Mouse (Mus musculus) neural tube, embryonic 14.5 days (tissue): ENCODE results near the gene Rnf167. TPM values are rescaled to one million over a fixed set of nuclear protein-coding genes. Genes with fewer than 3 reads are reported as not detected.

ENCODE experiments used
- ATAC-seq: fragments of 200-750 bp; cut with Nextera tagmentation; 2 replicates; pipeline ENCODE4 v1.8.0; 2017; ENCODE audit warnings: low read depth, mild to moderate bottlenecking, moderate TSS enrichment, moderate library complexity
- H3K27ac ChIP-seq: fragments of 300-500 bp; sonication (generic); 2 replicates; pipeline ENCODE4 v1.5.1; 2014; ENCODE audit warnings: low read depth, mild to moderate bottlenecking, control low read depth, low read length, moderate library complexity, mixed read lengths
- H3K27me3 ChIP-seq: fragments of 300-500 bp; sonication (generic); 2 replicates; pipeline ENCODE4 v1.6.1; 2014; ENCODE audit warnings: low read length; ENCODE audit not compliant: control insufficient read depth, insufficient read depth
- H3K36me3 ChIP-seq: fragments of 300-500 bp; sonication (generic); 2 replicates; pipeline ENCODE4 v1.6.1; 2014; ENCODE audit warnings: low read length, mixed read lengths; ENCODE audit not compliant: control insufficient read depth, insufficient read depth
- H3K4me1 ChIP-seq: fragments of 300-500 bp; sonication (generic); 2 replicates; pipeline ENCODE4 v1.6.1; 2014; ENCODE audit warnings: low read length; ENCODE audit not compliant: control insufficient read depth, insufficient read depth
- H3K4me2 ChIP-seq: fragments of 300-500 bp; sonication (generic); 2 replicates; pipeline ENCODE4 v1.6.1; 2014; ENCODE audit warnings: mild to moderate bottlenecking, low read depth, low read length, control low read depth
- H3K4me3 ChIP-seq: fragments of 300-500 bp; sonication (generic); 2 replicates; pipeline ENCODE4 v1.5.1; 2014; ENCODE audit warnings: low read depth, low read length, control low read depth, mixed read lengths
- H3K9ac ChIP-seq: fragments of 300-500 bp; sonication (generic); replicated peaks from 2 replicates; pipeline ENCODE4 v1.6.1; 2014; ENCODE audit warnings: low read depth, mild to moderate bottlenecking, control low read depth, low read length, mixed read lengths
- H3K9me3 ChIP-seq: fragments of 300-500 bp; sonication (generic); 2 replicates; pipeline ENCODE4 v1.6.1; 2016; ENCODE audit warnings: low read length; ENCODE audit not compliant: control insufficient read depth
- WGBS: fragments of 180-500 bp; shearing (Covaris S2); extraction: QIAGEN DNeasy Blood & Tissue Kit; methylation state at CpG from one replicate; pipeline ENCODE4 v1.1.7; 2014; 5-methylcytosine and 5-hydroxymethylcytosine counted together
- polyA plus RNA-seq: library from polyadenylated mRNA; unstranded; fragments of >200 nt; fragmentation: Nextera tagmentation; extraction: Ambion mirVana; gene quantifications from 2 replicates; pipeline ENCODE4 v1.2.1, GENCODE M21; 2014

The Rnf167 gene
- polyA plus RNA-seq, 1 experiment from 2014 or later = 98.6 TPM

DNA sequence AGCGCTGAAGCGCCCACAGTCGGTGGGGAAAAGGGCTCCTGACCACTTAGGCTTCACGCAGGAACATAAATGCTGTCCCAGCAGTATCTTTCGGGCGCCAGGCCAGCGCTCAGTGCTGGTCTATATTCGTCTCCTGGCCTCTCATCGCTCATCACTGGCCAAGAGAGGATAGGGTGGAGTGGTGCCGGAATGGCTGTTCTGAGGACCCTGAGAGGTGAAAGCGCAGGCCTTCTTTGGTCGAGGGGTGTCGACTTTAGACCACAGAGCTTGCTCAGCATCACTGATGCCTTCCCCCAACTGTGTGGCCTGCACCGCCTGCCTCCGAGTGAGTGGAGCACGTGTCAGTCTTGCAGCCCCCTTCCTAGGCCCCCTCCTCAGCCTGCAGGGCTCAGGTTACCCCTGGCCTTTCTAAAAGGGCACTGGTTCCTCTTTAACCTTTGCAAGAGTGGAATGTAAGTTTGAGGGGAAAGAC is 9.5 kb downstream of the Rnf167 start:
- peak overlapping the region; percentile 59; the same call in 1 of the 2 replicates for H3K9ac ChIP-seq
- 5% methylated on average over 16 of the region's 16 CpGs for WGBS

DNA sequence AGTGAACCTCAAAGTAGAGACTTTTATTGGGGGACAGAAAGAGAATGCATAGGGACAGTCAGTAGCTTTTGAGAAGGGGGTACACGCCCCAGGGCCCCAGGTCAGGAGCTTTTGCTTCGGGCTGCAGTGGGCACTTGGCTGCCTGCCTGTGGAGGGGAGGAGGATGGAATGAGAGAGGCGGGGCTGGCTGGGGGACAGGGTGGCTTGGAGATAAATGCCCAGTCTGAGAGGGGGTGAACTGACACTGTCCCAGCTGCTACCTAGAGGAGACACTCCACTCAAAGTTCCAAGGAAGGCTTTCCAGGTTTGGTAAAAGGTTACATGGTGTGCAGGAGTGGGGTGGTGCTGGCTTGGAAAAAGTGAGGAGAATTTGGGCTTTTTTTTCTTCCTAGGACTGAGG is 9.9 kb downstream of the Rnf167 start, which contains the start of gene Eno3:
Eno3 (plus strand) TSS at position 239 of the 400 bp plus-strand sequence.
- Histone ChIP-seq H3K36me3 (peaks cover 4% of the 10 kb centered on the region), H3K4me3 (peak within 1 kb of the TSS; percentile 98), H3K4me2 (peak within 1 kb of the TSS; percentile 91), H3K27me3 (no peaks in the 10 kb centered on the region), H3K9ac (peak within 1 kb of the TSS; percentile 59), H3K4me1 (peaks cover 23% of the 10 kb centered on the region), H3K27ac (peak within 1 kb of the TSS; percentile 96), H3K9me3 (no peaks in the 10 kb centered on the region)
- ATAC-seq = no peak
- WGBS = 6% methylated on average over 3 of the region's 3 CpGs

More for the DNA sequence above, 9.5 kb downstream of the Rnf167 start:
- no peaks in the 10 kb centered on the region for H3K9me3 ChIP-seq
- H3K4me3 ChIP-seq = peak overlapping the region; percentile 98
- H3K4me2 ChIP-seq = peak overlapping the region; percentile 91
- peak overlapping the region; percentile 96 for H3K27ac ChIP-seq
- peaks cover 23% of the 10 kb centered on the region for H3K4me1 ChIP-seq
- ATAC-seq = no peak
- no peaks in the 10 kb centered on the region for H3K27me3 ChIP-seq
- H3K36me3 ChIP-seq = peaks cover 4% of the 10 kb centered on the region

DNA sequence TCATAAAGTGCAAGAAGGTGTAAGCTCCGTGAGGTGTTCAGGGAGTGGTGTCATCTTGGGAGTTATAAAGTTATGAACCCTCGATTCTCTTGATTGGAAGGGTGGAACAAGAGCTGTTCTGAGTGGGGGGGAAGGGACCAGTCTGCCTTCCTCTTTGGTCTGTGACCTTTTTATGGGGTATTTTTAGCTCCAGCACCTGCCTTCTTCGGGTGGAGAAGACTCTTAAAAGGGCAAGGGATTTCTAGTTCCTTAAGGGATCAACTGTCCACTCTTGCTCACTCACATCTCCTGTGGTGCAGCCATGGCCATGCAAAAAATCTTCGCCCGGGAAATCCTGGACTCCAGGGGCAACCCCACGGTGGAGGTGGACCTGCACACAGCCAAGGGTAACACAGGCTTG is 10.5 kb downstream of the Rnf167 start:
- Histone ChIP-seq H3K27me3 (no peaks in the 10 kb centered on the region), H3K36me3 (peaks cover 8% of the 10 kb centered on the region), H3K9me3 (no peaks in the 10 kb centered on the region), H3K4me1 (peaks cover 21% of the 10 kb centered on the region), H3K4me2 (no peak overlapping the region), H3K4me3 (no peak overlapping the region), H3K9ac (no peak overlapping the region), H3K27ac (no peak overlapping the region)
- 49% methylated on average over 6 of the region's 6 CpGs for WGBS
- no peak for ATAC-seq

DNA sequence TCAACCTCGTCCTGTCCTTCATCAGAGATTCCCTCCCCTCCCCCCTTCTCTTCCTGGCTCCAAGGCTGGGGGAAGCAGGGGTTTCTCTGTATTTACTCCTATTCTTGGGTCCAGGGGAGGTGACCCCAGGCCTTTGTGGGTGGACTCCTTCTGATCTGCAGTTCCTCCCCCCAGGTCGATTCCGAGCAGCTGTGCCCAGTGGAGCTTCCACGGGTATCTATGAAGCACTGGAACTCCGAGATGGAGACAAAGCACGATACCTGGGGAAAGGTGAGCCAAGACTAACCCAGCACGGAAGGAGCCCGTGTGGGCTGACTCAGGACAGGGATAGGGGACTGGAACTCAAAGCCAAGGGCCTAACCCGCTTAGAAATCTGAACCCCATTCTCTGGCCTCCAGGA is 11.0 kb downstream of the Rnf167 start:
- Histone ChIP-seq H3K27me3 (no peaks in the 10 kb centered on the region), H3K4me2 (no peak overlapping the region), H3K9me3 (no peaks in the 10 kb centered on the region), H3K4me3 (no peak overlapping the region), H3K9ac (no peak overlapping the region), H3K4me1 (peaks cover 17% of the 10 kb centered on the region), H3K27ac (no peak overlapping the region), H3K36me3 (peaks cover 10% of the 10 kb centered on the region)
- ATAC-seq = no peak
- WGBS = 73% methylated on average over 9 of the region's 9 CpGs

DNA sequence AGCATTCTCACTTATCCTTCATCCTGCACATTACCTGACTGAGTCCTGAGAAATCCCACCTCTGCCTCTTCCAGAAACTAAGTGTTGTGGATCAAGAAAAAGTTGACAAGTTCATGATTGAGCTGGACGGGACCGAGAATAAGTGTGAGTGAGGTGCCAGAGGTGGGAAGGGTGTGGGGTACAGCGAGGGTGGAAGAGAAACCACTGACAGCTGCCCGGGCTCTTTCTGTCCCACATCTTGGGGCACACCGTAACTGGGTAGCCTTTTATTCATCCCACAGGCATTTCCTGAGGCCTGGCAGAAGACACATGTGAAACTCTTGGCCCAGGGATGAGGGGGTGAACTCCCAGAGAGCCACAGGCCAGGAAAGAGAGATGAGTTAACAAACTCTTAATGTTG is 11.5 kb downstream of the Rnf167 start:
- no peak for ATAC-seq
- Histone ChIP-seq H3K9ac (no peak overlapping the region), H3K27me3 (no peaks in the 10 kb centered on the region), H3K4me2 (no peak overlapping the region), H3K27ac (no peak overlapping the region), H3K4me1 (peaks cover 14% of the 10 kb centered on the region), H3K36me3 (peaks cover 14% of the 10 kb centered on the region), H3K9me3 (no peaks in the 10 kb centered on the region), H3K4me3 (no peak overlapping the region)
- 82% methylated on average over 5 of the region's 5 CpGs for WGBS

DNA sequence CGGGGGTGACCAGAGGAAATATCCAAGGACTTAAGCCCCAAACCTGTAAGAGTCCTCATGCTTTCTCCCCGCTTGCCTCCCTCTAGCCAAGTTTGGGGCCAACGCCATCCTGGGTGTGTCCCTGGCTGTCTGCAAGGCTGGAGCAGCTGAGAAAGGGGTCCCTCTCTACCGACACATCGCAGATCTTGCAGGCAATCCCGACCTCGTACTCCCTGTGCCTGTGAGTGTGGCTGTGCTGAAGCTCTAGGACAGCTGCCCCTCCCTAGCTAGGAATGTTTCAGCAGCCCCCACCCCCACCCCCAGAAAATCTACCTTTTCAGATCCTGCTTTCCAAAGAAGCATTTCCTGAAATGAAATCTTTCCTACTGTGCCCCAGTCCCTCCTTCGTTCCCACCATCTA is 11.9 kb downstream of the Rnf167 start:
- Histone ChIP-seq H3K4me1 (peaks cover 14% of the 10 kb centered on the region), H3K4me3 (no peak overlapping the region), H3K27me3 (no peaks in the 10 kb centered on the region), H3K4me2 (no peak overlapping the region), H3K9ac (no peak overlapping the region), H3K36me3 (peaks cover 16% of the 10 kb centered on the region), H3K9me3 (no peaks in the 10 kb centered on the region), H3K27ac (no peak overlapping the region)
- WGBS = 77% methylated on average over 8 of the region's 8 CpGs
- no peak for ATAC-seq

DNA sequence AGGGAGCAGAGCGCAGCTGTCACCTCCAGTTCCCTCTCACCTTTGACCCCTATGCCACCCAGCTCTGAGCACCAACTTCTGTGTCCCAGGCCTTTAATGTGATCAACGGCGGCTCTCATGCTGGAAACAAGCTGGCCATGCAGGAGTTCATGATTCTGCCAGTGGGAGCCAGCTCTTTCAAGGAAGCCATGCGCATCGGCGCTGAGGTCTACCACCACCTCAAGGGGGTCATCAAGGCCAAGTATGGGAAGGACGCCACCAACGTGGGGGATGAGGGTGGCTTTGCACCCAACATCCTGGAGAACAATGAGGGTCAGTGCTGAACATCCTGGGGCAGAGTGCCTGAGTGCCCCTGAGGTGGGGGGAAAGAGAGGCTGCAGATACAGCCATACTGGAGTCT is 13.5 kb downstream of the Rnf167 start:
- no peaks in the 10 kb centered on the region for H3K9me3 ChIP-seq
- H3K9ac ChIP-seq = no peak overlapping the region
- H3K4me1 ChIP-seq = peaks cover 14% of the 10 kb centered on the region
- H3K36me3 ChIP-seq = peaks cover 24% of the 10 kb centered on the region
- ATAC-seq = no peak
- no peak overlapping the region for H3K4me2 ChIP-seq
- no peaks in the 10 kb centered on the region for H3K27me3 ChIP-seq
- no peak overlapping the region for H3K27ac ChIP-seq
- H3K4me3 ChIP-seq = no peak overlapping the region
- WGBS = 87% methylated on average over 8 of the region's 8 CpGs

DNA sequence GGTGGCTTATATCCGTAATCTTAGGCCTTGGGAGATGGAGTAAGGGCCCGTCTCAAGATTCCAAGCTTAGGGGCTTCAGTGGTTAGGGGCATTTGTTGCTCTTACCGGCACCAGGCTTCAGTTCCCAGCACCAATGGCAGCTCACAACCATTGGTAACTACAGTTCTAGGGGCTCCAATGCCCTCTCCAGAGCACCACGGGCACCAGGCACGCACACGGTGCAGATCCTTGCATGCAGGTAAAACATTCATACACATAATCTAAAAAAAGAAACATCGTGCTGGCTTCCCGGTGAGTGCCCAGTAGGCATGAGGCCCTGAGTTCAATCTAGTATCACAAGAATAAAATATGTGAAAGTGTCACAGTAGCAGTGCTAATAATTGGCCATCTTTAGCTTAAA is 16.1 kb downstream of the Rnf167 start:
- Histone ChIP-seq H3K4me2 (no peak overlapping the region), H3K27me3 (no peaks in the 10 kb centered on the region), H3K4me3 (no peak overlapping the region), H3K36me3 (peaks cover 33% of the 10 kb centered on the region), H3K9me3 (no peaks in the 10 kb centered on the region), H3K9ac (no peak overlapping the region), H3K27ac (no peak overlapping the region), H3K4me1 (peaks cover 6% of the 10 kb centered on the region)
- WGBS = over 99% methylated on average over 8 of the region's 8 CpGs
- no peak for ATAC-seq

DNA sequence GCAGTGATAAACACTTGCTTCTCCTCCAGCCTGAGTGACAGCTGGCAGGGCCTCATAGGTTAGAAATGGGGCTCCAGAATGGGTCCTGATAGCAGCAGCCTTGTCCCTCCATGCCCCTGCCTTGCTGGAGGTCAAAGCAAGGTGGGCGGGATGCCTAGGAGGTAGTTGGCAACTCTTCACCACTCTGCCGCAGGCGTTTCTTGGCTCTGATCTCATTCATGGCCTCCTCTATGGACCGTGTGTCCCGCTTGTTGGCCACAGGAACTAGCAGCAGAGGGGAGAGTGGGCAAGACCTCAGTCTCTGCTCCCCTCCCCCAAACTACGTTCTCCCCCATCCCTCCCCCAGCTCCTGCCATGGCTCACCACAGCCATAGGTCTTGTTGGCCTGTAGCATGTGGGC is 16.9 kb downstream of the Rnf167 start:
- no peak overlapping the region for H3K27ac ChIP-seq
- H3K9ac ChIP-seq = no peak overlapping the region
- no peak for ATAC-seq
- H3K36me3 ChIP-seq = peaks cover 33% of the 10 kb centered on the region
- H3K4me2 ChIP-seq = no peak overlapping the region
- no peak overlapping the region for H3K4me3 ChIP-seq
- peaks cover 8% of the 10 kb centered on the region for H3K4me1 ChIP-seq
- 96% methylated on average over 6 of the region's 6 CpGs for WGBS
- no peaks in the 10 kb centered on the region for H3K27me3 ChIP-seq
- no peaks in the 10 kb centered on the region for H3K9me3 ChIP-seq
